Mouse (Mus musculus) right cerebral cortex, postnatal 25 days (tissue): ENCODE results near the gene Gja6.

ENCODE experiments used
- DNase-seq: peaks from one replicate; pipeline ENCODE4 v3.0.0; 2022

Gja6 gene

GRCm38 (mm10) chrX:160906952-160907351 lies at the start of gene Gja6:
TSS of gene Gja6 (minus strand) at chrX:160907052.
- DNase-seq = no peak

GRCm38 (mm10) chrX:160949583-160949982 lies 42.7 kb upstream of the Gja6 start:
- no peak for DNase-seq

- no peak for DNase-seq
These were observed 37.9 kb upstream of the Gja6 start for GRCm38 (mm10) chrX:160944722-160945121.

- DNase-seq = no peak
These were observed 28.7 kb upstream of the Gja6 start for GRCm38 (mm10) chrX:160935541-160935940.

GRCm38 (mm10) chrX:160930656-160931055 lies 23.8 kb upstream of the Gja6 start:
- DNase-seq = no peak

GRCm38 (mm10) chrX:160928870-160929269 lies 22.0 kb upstream of the Gja6 start:
- no peak for DNase-seq

- DNase-seq = no peak
These were observed 12.3 kb upstream of the Gja6 start for GRCm38 (mm10) chrX:160919022-160919637.

- no peak for DNase-seq
These were observed 375 bp downstream of the Gja6 start for GRCm38 (mm10) chrX:160906477-160906876.

- DNase-seq = no peak
These were observed 939 bp downstream of the Gja6 start for GRCm38 (mm10) chrX:160905913-160906312.

GRCm38 (mm10) chrX:160905041-160905678 lies 1.7 kb downstream of the Gja6 start:
- DNase-seq = no peak

GRCm38 (mm10) chrX:160901118-160901517 lies 5.7 kb downstream of the Gja6 start:
- no peak for DNase-seq

- no peak for DNase-seq
These were observed 14.8 kb downstream of the Gja6 start for GRCm38 (mm10) chrX:160892077-160892476.

GRCm38 (mm10) chrX:160886301-160886700 lies 20.6 kb downstream of the Gja6 start:
- no peak for DNase-seq

GRCm38 (mm10) chrX:160866576-160866975 lies 40.3 kb downstream of the Gja6 start:
- no peak for DNase-seq

- DNase-seq = no peak
These were observed 41.8 kb downstream of the Gja6 start for GRCm38 (mm10) chrX:160865022-160865421.

GRCm38 (mm10) chrX:160863689-160864383 lies 43.0 kb downstream of the Gja6 start:
- no peak for DNase-seq
